Mouse (Mus musculus): ENCODE results near the gene Sp140.
"Not testable (repeated sequence)": the region's sequence is repeated elsewhere in the genome, so short reads cannot be mapped to it uniquely, and the experiment has no call there.

The Sp140 gene

DNA sequence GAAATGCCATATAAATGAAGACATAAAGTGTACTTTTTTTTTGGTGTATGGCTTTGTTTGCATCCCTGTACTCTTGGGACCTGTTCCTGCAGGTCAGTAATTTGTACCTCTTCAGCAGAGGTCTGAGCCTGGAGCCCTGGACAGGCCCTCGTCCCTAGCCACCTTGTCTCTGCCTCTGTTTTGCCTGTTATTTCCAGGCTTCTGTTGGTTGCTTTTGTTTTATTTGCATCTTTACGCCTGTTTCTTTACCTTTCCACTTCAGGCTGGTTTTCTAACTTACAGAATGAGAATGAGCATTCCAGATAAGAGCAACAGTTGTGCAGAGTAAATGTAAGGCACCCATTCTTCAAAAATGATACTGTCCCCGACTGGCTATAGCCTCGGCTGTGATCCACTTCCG is at the start of gene Sp140:
Gene Sp140 (plus strand): TSS at position 301 of the 400 bp plus-strand sequence.
- not testable (repeated sequence) for DNase-seq

DNA sequence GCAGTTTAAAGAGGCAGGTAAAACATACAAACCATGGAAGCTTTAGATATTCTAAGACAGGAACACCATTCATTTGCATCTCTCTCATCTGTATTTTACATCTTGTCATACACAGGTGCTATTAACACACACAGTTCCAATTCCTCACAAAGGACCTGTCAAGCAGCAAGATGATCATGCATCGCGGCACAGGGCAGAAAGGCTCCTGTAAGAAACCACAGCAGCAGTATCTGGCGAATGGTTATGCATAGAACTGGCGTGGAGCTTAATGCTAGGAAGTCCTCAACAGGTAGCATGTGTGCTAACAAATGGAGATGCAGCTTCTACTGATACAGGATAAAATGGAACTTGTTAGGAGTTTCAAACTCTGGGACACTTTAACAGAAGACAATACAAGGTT is 44.9 kb upstream of the Sp140 start:
- peak; percentile 11 for DNase-seq

DNA sequence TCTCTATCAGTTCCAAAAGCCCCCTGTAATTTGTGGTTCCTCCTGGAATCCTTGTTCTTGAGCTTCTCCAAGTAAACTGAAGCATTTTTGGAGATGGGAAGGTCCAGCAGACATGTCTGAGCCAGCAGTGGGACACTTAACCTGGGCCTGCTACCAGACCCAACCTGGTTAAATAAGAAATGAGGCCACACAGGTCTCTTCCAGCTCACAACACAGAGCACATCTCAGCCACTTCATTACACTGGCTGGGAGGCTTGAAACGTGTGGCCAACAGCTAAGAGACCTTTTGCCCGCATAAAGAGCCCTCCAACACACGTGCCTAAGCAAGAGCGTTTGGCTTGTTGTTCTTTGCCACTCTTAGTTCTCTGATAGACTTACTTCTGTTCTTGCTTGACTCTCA is 26.6 kb upstream of the Sp140 start:
- not testable (repeated sequence) for DNase-seq

DNA sequence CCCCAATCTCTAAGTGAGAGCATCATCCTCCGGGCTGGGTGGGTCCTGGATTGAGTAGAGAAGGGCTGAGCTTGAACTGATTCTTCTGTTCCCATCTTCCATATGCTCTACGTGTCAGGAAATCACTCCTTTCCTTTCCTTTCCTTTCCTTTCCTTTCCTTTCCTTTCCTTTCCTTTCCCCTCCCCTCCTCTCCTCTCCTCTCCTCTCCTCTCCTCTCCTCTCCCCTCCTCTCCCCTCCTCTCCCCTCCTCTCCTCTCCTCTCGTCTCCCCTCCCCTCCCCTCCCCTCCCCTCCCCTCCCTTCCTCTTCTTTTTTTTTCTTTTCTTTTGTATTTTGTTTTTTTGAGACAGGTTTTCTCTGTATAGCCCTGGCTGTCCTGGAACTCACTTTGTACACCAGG is 24.8 kb upstream of the Sp140 start, which contains the start of gene G530012D18Rik:
Gene G530012D18Rik (plus strand): TSS at position 301 of the 400 bp plus-strand sequence.
- not testable (repeated sequence) for DNase-seq

DNA sequence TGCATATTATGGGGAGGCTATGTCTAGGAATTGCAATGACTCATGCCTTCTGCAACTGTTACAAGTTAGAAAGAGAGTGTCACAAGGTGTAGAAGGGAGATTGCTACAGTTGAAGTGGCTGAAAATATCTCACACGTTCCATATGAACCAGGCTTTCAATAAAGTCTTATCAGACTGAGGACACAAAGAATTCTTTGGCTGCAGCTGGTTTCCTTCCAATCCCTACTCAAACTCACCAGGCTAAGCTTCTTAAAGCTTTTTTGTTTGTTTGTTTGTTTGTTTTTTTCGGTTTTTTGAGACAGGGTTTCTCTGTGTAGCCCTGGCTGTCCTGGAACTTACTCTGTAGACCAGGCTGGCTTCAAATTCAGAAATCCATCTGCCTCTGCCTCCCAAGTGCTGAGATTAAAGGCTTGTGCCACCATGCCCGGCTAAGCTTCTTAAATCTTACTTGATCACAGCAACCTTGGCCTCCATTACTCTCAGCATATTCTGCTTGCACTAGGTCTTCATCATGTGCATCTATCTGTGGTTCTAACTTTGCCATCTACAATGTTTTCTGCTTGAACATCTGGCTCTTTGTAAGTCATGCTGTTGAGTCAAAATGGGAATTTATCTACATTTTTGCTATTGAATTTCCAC is 21.7 kb upstream of the Sp140 start:
- not testable (repeated sequence) for DNase-seq

DNA sequence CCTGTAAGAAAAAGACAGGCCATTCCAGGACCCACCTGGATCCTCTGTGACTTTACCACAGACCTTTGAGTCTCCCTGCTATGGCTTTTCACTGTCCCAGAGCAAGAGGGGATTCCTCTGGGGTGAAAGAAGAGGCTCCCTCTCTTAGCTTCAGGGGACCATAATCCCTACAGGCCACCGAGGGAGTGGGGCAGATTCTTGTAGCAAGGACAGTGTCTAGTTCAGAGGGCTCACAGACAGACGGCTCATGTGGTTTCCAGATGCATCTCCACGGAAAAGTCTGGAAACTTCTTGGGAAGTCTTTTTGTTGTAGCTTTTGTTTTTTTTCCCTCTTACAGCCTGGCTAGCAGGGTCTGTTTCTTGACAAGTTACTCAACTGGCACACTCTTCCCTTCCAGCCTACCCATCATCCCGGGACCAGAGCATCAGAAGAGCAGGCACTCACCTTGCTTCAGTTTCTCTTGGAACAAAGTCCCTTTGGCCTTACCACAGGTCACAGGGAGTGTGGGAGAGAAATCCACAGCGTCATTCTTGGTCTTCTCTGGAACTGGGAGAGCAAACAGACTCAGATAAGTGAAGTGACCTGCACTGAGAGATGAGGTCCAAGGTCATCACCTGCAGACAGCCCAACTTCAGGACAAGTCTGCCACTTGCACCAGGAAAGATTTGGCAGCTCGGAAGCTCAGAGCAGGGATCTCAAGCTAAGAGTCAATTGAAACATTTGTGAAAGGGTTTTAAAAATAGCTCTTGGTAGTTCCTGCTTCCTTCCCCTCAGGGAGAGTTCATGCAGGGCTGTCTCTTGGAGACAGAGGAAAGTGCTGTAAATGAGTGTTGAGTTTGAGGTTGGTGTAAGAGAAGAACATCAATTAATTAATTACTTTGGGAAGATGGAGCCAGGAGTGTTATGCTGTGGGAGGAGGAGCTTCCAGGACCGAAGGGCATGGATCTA is 20.7 kb upstream of the Sp140 start:
- not testable (repeated sequence) for DNase-seq

DNA sequence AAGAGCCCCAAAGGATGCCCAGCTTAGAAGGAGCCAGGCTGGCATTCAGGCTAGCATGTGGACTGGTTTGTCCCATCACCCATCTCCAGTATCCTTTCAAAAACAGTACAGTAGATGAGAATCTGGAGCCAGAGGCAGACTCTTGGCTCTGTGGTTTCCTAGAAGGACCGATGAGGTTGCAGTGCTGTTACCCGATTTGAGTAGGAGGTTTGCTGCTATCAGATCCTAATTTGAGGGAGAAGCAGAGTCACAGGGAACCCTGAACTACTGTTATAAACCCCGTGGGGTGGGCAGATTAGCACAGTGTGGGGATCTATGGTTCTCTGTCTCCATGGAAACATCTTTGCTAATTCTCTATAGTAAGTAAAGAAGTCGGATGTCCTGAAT is 20.0 kb upstream of the Sp140 start:
- not testable (repeated sequence) for DNase-seq

DNA sequence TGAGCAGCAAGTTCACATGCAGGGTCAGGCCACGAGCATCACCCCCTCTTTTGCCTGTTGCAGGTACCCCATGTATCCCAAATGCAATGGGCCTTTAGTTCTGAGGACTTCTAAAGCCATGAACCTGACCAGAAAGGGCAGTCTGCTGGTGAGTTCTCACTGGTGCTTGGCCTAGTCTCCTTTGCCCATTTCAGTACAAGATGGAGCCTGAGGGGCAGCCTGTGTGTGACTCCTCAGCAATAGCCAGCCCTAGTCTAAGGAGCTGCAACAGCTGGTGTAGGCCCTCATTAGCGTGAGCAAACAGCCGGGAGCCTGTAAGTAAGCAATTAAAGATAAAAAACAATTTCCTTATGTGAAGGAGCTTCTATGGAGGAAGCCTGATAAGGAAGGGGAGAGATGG is 19.6 kb upstream of the Sp140 start:
- not testable (repeated sequence) for DNase-seq

DNA sequence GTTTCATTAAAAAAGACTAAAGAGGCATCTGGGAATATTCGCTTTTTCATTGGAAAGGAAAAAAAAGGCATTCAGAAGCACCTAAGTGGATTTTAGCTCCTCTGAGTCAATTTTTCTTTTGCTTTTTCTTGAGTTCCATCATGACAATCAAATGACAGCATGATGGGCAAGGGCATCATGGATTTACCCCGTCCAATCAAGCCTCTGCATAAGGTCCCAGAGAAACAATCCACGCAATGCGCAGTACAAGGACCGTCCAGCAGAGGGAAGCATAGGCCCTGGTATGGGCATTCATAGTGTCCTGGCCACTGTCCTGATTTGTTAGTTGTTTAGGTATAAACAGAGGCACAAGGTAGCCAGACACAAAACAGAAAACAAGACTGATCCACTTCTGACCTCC is 18.7 kb upstream of the Sp140 start:
- DNase-seq: not testable (repeated sequence)

DNA sequence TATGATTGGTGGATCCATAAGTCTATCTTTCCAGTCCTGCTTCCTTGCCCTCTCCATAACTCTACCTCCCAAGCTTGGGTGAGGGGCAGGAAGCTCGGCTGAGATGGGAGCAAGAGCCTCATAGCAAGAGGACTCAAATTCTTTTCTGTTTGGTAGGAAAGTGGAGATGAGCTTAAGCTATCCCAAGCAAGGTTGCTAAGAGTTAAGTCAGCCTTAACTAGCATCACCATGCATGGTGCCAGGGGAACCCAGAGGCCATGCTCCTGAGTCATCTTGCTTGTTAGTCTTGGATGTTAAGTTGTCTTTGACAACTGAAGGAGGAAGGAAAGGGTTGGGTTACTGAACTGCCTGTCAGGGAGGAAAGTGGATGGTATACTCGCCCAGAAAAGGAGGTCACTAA is 11.5 kb upstream of the Sp140 start:
- DNase-seq: not testable (repeated sequence)

DNA sequence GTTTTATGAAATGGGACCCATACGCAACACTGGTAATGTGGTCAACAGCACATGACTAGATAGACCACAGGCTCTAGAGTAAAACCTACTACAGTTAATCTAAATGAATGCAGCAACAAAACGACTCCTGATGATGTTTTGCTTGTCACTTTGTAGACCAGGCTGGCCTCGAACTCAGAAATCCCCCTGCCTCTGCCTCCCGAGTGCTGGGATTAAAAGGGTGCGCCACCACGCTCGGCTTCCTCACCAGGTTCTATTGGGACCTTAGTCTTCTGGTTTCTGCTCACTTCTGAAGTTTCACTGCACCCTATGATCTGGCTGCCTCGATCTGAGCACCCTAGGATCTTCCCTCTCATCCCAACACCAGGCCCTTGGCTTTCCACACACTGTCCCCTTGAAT is 7.7 kb upstream of the Sp140 start:
- DNase-seq: not testable (repeated sequence)

DNA sequence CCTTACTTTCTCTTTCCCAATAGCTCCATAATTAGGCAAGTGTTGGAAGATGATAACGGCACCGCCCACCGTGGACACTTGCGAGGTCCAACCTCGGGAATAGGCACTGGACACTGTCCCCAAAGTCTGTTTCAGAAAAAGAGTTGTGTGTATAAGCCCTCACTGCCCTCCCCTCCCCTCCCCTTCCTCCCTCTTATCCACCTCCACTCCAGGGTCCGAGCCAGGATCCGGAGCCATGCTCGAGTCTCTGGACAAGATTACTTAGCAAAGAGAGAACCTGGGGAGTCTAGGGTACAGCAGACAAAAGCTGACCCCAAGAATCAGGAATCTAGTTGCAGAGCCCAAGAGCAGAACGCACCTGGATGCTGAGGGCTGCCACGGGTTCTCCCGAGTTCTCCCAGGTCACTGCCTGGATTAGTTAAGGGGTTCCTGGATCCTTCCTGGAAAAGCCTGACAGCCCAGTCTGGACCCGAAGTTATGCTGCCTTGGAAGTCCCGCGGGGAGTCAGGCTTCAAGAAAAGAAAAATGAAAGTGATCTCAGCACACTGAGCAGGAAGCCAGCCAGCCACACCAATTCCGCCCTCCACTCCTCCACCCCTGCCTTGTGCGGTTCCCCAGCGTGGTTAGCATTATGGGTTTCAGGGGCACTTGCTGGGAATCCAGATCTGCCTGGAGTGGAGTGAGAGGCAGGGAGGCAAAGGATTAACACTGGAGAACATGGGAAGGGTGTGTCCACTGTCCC is 1.7 kb upstream of the Sp140 start, which contains the start of gene Sp110:
Gene Sp110 (minus strand): TSS at position 547 of the 742 bp plus-strand sequence.
- DNase-seq: not testable (repeated sequence)

DNA sequence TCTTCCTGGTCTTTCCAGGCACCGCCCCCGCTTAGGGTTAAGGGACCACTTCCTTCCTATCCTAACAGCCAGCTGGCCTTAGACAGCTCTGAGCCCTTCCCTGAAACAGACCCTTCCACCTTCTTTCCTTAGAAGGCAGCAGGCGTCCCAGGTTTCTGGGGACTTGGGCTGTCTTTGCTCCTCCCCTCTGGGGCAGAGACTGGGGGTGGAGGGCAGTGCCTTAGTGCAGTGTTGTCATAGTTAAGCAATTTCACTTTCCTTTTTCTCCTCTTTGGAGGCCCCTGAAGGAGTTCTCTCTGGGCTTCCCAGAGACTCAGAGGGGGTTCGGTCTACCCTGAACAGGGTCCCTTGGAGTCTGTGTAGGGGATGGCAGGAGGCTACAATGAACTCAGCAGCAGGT is 616 bp downstream of the Sp140 start:
- not testable (repeated sequence) for DNase-seq

DNA sequence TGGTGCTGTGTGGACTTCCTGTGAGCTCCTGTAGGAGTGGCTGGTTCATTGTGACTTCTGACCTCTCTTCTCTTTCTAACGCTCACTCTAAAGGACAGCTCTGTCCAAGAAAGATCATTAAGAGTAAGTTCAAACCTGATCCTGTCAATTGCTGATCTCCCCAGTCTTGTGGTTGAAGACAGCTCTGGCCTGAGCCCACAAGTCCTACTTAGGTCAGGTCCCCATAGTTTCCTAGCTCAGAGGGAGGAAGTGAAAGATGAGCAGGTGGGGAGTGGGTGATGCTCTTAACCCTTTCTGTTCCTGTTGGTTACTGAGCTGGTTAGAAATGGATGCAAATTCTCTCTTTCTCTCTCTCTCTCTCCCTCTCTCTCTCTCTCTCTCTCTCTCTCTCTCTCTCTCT is 4.2 kb downstream of the Sp140 start:
- DNase-seq: not testable (repeated sequence)

DNA sequence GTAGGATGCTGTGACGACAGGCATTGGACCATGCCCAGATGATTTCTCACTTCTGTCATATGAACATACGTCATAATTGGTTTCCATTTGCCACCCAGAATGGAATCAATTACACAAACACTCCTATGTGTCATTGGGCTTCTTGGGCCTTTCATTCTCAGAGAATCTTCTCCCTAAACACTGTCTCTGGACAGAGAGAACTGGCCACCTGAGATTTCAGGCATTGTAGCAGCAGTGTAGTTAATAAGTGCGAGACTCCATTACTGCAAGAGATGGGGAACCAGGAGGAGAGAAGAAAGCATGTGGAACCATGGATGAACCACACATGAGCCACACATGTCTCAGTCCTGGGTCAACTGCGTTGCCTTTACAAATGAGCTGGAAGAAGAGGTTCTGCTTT is 8.2 kb downstream of the Sp140 start:
- not testable (repeated sequence) for DNase-seq

DNA sequence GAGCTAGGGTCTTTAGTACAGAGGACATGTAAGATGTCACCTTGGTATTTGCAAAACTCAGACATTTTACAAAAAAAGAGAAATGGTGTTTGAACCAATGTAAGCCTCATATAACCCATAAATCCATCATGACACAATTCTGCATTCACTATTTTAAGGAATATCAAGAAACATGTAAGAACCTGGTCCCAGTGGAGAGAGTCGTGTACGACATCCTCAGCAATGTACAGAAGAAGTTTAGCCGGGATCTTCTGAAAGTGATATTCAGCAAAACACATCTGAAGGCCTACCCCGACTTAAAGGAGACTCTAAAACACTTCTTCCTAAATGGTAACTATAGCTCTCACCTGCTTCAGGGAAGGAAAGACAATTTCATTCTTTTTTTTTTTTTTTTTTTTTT is 10.4 kb downstream of the Sp140 start:
- not testable (repeated sequence) for DNase-seq

DNA sequence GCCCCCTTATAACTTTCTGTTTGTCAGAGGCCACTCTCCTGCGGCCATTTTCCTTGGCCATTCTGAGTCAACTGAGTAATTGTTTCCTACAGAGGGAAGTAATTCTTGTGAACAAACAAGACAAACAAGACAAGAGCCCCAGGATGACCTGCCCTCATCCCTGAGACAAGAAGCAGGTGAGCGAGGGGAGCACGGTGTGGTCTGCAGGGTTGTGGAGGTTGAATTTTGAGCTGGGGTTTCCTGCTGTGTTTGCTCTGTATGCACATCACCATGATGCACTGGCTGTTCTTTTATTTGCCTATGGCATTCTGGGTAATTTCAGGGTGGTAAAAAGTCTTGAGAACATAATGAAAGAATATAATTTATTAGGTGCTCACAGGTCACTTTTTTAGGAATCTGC is 14.9 kb downstream of the Sp140 start:
- DNase-seq: not testable (repeated sequence)

DNA sequence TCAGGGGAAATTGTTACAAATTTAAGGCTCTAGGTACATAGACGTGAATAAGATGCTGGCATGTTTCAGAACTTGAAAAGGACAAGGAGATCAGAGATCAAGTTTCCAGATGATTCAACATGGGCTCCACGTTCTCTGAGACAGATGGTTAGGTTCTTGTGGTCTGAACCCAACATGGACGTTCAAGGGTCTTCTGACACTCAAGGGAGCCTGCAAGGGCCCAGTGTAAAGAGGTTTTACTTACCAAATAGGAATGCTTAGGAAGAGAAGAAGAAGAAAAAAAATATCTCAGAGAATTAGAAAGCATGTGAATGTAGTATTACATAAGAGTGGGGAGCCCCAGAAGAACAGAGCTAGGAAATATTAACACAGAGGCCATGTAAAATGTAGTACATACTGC is 15.6 kb downstream of the Sp140 start:
- not testable (repeated sequence) for DNase-seq

DNA sequence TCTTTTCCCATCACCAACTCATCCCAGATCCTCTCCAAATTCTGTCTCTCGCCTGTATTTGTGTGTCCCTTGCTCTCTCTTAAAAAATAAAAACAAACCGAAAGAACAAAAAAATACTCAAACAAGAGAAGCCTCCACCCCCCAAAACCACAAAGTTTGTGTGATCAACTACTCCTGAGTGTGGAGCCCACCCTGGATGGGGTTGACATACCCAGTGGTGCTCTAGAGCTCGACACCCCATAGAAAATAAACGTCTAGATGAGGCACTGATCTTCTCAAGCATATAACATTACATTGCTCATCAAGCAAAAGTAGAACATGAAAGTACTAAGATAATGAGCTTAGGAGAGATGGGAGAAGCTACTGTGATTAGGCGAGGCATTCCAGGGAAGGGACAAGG is 17.0 kb downstream of the Sp140 start:
- DNase-seq: not testable (repeated sequence)

DNA sequence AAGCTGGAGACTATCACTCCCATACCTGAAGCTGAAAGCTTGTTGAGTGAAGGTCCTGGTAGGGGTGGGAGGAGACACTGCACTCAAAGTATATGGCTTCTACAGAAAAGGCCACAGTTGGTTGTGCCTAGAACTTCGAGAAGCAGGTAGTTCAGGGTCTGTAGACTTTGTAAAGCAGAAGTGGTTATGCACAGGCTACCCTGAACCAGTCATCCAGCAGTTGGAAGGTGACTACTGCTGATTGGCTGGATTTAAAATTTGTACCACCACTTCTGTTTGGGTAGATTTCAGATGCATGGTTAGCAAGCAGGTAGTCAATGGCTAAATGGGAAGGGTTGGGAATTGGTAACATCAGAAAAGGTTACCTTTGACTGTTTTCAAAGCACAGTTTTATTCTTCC is 18.5 kb downstream of the Sp140 start:
- DNase-seq: not testable (repeated sequence)

DNA sequence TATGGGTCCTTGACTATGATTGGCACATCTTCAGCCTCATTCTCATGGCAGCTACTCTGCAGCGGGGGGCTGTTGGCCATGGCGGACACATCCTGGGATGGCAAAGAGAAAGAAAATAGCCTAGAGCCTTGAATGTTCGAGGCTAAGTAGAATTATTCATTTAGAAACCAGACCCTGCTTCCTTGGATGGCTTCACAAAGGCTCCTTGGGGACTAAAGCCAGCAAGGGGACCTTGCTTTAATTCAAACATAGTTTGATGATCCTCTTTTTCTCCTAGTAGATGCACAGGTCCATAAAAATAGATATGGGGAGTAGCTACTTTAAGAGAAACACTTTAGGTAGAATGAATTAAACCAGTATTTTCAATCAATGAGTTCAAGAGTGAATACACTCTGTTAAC is 36.8 kb downstream of the Sp140 start:
- DNase-seq: not testable (repeated sequence)

DNA sequence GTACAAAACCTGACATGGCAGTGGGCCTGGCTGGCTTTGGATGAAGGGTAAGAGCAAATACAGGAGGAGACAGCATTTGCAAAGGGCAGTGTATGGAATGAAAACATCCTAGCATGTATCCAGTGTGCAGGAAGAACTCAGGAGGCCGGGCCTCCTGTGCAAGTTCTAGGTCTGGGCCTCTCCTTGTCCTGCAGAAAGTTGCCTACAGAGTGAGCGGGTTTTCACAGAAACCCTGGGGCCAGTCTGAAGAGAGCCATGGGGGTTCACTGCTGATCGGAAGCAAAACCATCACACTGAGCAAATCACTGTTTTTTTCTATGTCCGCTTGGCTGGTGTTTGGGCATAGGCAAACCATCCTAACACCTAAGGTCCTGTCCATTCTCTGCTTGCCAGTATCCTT is 38.0 kb downstream of the Sp140 start:
- DNase-seq: not testable (repeated sequence)

DNA sequence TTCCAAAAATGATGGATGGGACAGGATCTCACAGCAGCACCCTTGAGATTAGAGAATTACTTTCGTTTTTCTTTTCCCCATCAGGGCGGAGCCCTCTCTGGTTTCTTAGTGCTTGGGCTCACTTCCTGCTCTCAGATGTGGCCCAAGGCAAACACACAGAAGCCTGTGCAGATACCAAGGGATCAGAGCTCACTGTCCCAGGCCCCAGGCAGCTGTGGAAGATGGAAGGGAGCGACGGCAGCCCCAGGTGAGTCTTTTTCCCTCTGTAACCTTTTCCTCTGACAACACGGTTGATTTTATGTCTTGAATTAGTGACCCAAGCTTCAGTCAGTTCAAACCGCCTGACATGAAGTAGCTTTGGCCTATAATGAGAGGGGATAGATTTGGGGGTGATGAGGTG is 49.7 kb downstream of the Sp140 start, which contains the start of gene Sp100:
Gene Sp100 (plus strand): TSS at position 108 of the 400 bp plus-strand sequence.
- DNase-seq: not testable (repeated sequence)
